ENCODE assay signal across 8 mouse cellular contexts in genomic region chr3:79628561-79629415, GRCm38 (mm10). TPM values are rescaled to one million over a fixed set of nuclear protein-coding genes. Genes with fewer than 3 reads are reported as not detected.
DNase-seq lines count a peak whose midpoint lies in the region; ATAC-seq and TF ChIP-seq lines count a peak whose summit lies in the region.

4930579G24Rik (plus strand) TSS chr3:79629079.

- peak; percentile 99 for DNase-seq in ZHBTc4 (ENCODE audit: low read depth, low spot score)
- peak; percentile 96 for DNase-seq in gastrocnemius, adult 2 months
- peak; percentile 100 for DNase-seq in hindbrain, postnatal 0 days (ENCODE audit: low spot score)
- peak; percentile 91 to 96 for DNase-seq in left cerebral cortex, adult 2 months (ENCODE audit: extremely low spot score in 1 of 2, low spot score in 2 of 2)
- peak; percentile 95 to 97 for DNase-seq in right cerebral cortex, adult 2 months (ENCODE audit: low spot score in 2 of 2)
- peak; percentile 94 for DNase-seq in urinary bladder, postnatal 14 days (ENCODE audit: low spot score)

- H3K4me3 ChIP-seq in gastrocnemius, adult 2 months, result peak within 1 kb of the TSS; percentile 79
- peak within 1 kb of the TSS; percentile 71 for H3K4me3 ChIP-seq in hindbrain, postnatal 0 days (ENCODE audit: low read length)
- peak within 1 kb of the TSS; percentile 93 for H3K4me3 ChIP-seq in left cerebral cortex, adult 2 months

- ATAC-seq in common myeloid progenitor, adult 5-6 weeks (replicated peaks; ENCODE audit: low read depth, poor library complexity, severe bottlenecking), result peak; percentile 93
- peak; percentile 99 for ATAC-seq in hindbrain, postnatal 0 days
- peak; percentile 91 for ATAC-seq in megakaryocyte, adult 5-6 weeks (ENCODE audit: poor library complexity, severe bottlenecking)

- peak within 1 kb of the TSS; percentile 91 for H3K27ac ChIP-seq in gastrocnemius, adult 2 months
- H3K27ac ChIP-seq in hindbrain, postnatal 0 days, result peak within 1 kb of the TSS; percentile 91
- peak within 1 kb of the TSS; percentile 80 for H3K27ac ChIP-seq in left cerebral cortex, adult 2 months

- no peaks in the 10 kb centered on the region for H3K27me3 ChIP-seq in hindbrain, postnatal 0 days (ENCODE audit: insufficient read depth, low read length)

- H3K4me1 ChIP-seq in hindbrain, postnatal 0 days (ENCODE audit: insufficient read depth, low read length), result no peaks in the 10 kb centered on the region

- peak within 1 kb of the TSS; percentile 61 for H3K9ac ChIP-seq in hindbrain, postnatal 0 days (replicated peaks; ENCODE audit: low read length)

- TF ChIP-seq CTCF in gastrocnemius, adult 2 months (IDR thresholded peaks at IDR 0.05), result no peak
- TF ChIP-seq CTCF in hindbrain, postnatal 0 days (IDR thresholded peaks at IDR 0.05; ENCODE audit: low read depth), result no peak; the same call in 1 of the 2 replicates
- no peak for TF ChIP-seq CTCF in left cerebral cortex, adult 2 months (IDR thresholded peaks at IDR 0.05)

- intact Hi-C loops in gastrocnemius, adult 2 months (cut with DNase I), result no loop called here
- intact Hi-C loops in left cerebral cortex, adult 2 months (cut with DNase I), result no loop called here

- WGBS in hindbrain, postnatal 0 days, result 1% methylated on average over 60 of the region's 60 CpGs

- peak within 1 kb of the TSS; percentile 69 for H3K4me2 ChIP-seq in hindbrain, postnatal 0 days (ENCODE audit: low read depth, low read length)

- H3K36me3 ChIP-seq in hindbrain, postnatal 0 days (ENCODE audit: insufficient read depth, low read length), result peaks cover 6% of the 10 kb centered on the region

- 0 out of 2 replicates have a peak, but pooled peaks cover 4% of the 10 kb centered on the region for H3K9me3 ChIP-seq in hindbrain, postnatal 0 days (ENCODE audit: low read length)

RNA-seq across cellular contexts. Expression of gene 4930579G24Rik, which starts in this region (rescaled TPM):
- total RNA-seq in common myeloid progenitor, adult 5-6 weeks (2017), result 14.1 and 17.7 TPM in 2 replicates
- total RNA-seq in gastrocnemius, adult 2 months (2021), result 1 to 10 TPM in 1 of 2 experiments, under 1 TPM in 1; 0.79 to 1.1 TPM
- 3.9 and 6.8 TPM in 2 replicates for total RNA-seq in hindbrain, postnatal 0 days (2014; rRNA removed)
- polyA plus RNA-seq in hindbrain, postnatal 0 days (2015; fragmentation: Nextera tagmentation; extraction: Ambion mirVana), result 6.5 and 7.0 TPM in 2 replicates
- total RNA-seq in left cerebral cortex, adult 2 months (2021), result 1 to 10 TPM in 1 of 2 experiments, under 1 TPM in 1; 0.87 to 1.3 TPM
- total RNA-seq in megakaryocyte, adult 5-6 weeks (2015), result 31.1 and 39.0 TPM in 2 replicates
- 11.8 and 16.7 TPM in 2 replicates for total RNA-seq in megakaryocyte, adult 5-6 weeks (2017)

Comparison
In these comparisons a context has a peak if more than half of its experiments do, and no peak if none do; other contexts are left out.
1. Peak in every context shown above with its lines: DNase-seq, ATAC-seq, H3K4me3 ChIP-seq and H3K27ac ChIP-seq.